Mouse (Mus musculus) spleen, postnatal 36 days (tissue): ENCODE results near the gene Sv2b.

Source experiments
- DNase-seq, 2 experiments: peaks; one replicate each; pipeline ENCODE4 v3.0.0; 2022; ENCODE audit warnings: low spot score in 2 of 2, mixed read lengths in 1 of 2

Gene Sv2b

DNA sequence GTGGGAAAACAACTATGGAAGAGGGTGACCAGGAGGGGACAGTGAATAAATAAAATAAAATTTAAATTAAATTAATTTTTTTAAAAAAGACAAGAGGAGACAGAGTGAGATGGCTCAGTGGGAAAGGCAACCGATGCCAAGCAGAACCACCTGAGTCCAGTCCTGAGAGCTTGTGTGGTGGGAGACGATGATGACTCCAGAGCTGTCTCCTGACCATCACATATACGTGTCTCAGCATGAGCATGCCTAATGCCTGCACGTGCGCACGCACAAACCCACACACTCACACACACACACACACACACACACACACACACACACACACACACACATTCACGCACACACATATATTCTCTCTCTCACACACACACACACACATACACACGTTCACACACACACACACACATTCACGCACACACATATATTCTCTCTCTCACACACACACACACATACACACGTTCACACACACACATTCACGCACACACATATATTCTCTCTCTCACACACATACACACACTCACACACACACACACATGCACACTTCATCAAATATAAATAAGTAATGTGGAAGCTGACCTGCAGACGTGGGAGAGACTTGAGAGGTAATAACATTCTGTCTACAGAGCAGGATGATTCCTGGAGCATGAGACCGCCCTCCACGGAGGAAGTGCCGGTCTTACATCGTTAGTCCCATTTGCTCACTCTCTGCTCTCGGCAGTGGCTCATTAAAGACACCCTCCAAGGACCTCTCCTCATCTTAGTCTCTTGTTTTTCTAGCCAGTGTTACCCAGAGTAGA lies 206.3 kb downstream of the Sv2b start:
- no peak for DNase-seq

- DNase-seq: no peak
Measured at GRCm38 (mm10) chr7:75085473-75085872, 223.6 kb downstream of the Sv2b start.

DNA sequence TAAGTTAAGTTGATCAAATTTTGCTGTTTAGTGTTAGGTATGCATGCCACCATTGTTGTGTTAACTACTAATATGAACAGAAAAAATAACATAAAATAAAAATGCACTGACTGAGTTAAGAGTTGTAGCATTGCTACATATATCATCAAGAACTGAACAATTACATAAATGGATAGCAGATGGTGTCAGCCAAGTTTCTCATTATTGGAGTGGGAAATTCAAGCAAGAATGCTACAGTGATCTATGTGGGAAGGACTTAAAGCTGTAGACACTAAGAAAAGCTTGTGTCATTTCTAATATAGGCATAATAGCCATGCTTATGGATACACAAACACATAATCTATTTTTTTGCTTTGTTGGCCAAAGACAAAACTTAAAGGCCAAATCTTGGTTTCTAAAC lies 228.9 kb downstream of the Sv2b start:
- DNase-seq: no peak

DNA sequence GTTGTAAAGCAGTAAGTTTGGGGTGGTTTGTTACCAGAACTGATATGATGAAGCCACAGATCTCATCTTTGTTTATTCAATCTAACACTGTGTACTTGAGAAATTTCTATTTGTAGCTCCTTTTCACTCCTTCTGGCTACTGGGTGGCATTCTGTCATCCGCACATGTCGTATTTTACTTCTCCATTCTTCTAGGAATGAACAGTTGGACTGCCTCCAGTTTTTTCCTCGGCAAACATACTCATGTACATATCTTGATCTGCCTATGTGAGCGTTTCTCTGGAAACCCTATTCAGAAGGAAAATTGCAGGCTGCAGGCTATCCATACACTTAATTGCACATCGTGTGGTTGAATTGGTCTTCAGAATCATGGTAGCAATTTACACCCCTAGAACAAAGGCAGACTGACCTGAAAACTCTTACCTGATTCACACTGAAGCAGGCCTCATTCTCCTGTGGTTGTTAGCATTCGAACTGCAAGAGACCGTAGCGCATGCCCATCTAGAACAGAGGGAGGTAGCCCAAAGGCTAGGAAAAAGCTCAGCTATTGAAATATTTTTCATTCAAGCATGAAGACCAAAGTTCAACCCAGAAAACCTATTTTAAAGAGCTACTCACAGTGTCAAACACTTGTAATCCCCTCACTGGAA lies 231.4 kb downstream of the Sv2b start:
- no peak for DNase-seq
